Mouse (Mus musculus): ENCODE measurements at regions not wholly inside any gene's neighbourhood (a gene's known extent, or its start where the extent isn't known, plus 50 kb on each side); places are given as distances from the start of the nearest gene placed in this dataset.

- TF ChIP-seq CTCF (IDR thresholded peaks at IDR 0.05; ENCODE audit: borderline replicate concordance, insufficient read depth, low read length) (no peak), POLR2A (IDR thresholded peaks at IDR 0.05; ENCODE audit: low read depth, low read length) (no peak)
These were observed 65.0 kb upstream of the Ercc6l2 start for GRCm38 (mm10) chr13:63749997-63750396.

All from embryonic fibroblast, embryonic 13.5 days (primary cell).